In the genomic region with DNA sequence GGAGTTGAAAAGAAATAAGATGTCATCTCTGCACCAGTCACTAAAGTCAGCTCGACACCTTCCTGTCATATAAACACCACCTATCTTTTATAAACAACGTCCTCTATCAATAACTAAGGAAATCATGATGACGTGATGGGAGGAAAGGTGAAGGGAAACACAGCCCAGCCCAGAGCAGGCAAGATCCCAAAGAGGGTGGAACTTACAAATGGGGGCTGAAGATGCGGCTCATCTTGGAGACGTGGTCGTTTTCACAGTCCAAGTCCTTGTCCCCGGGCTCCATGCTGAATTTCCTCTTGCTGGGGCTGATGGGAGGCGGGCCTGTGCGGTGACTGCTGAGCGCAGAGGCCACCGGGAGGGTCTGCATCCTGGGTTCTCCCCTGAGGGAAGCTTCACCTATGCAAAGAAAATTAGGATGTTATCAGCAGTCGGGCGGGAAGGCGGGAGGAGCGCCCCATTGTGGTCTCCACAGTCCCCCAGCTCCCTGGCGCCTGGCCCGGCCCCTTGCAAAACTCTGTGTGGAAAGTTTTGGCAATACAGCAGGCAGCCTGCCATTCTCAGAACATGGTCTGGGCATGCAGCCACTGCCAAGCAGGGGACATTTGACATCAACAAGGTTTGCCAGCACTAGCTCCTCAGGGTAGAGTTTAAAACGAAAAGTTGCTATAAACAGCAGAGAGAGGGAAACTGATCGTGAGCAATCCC, we compare ENCODE assay signal across 8 mouse cellular contexts.
DNase-seq lines count a peak whose midpoint lies in the region; ATAC-seq and TF ChIP-seq lines count a peak whose summit lies in the region.

No protein-coding gene starts in this region.

- intact Hi-C loops in left cerebral cortex, adult 2 months (cut with DNase I): loop anchor here (1.0 kb wide), 1 partner anchor 30 kb away; no protein-coding TSS in a partner anchor

- ATAC-seq in hindbrain, postnatal 0 days: peak; percentile 56
- 0 out of 2 replicates have a peak, but pooled peaks have one; percentile 3 for ATAC-seq in megakaryocyte, adult 5-6 weeks (ENCODE audit: poor library complexity, severe bottlenecking)
- no peak for ATAC-seq in stomach, embryonic 14.5 days (ENCODE audit: insufficient number of reproducible peaks, insufficient read depth, low FRiP score, low read depth)

- peak overlapping the region; percentile 86 for H3K27ac ChIP-seq in hindbrain, postnatal 0 days
- peak overlapping the region; percentile 51 for H3K27ac ChIP-seq in left cerebral cortex, adult 2 months
- peak overlapping the region; percentile 39; the same call in 1 of the 2 replicates for H3K27ac ChIP-seq in stomach, embryonic 14.5 days (ENCODE audit: low read length)

- H3K27me3 ChIP-seq in hindbrain, postnatal 0 days (ENCODE audit: insufficient read depth, low read length): no peaks in the 10 kb centered on the region
- no peaks in the 10 kb centered on the region for H3K27me3 ChIP-seq in stomach, embryonic 14.5 days (ENCODE audit: control insufficient read depth, insufficient read depth, low read length)

- no peaks in the 10 kb centered on the region for H3K36me3 ChIP-seq in hindbrain, postnatal 0 days (ENCODE audit: insufficient read depth, low read length)
- peaks cover 7% of the 10 kb centered on the region; the same call in 1 of the 2 replicates for H3K36me3 ChIP-seq in stomach, embryonic 14.5 days (ENCODE audit: control insufficient read depth, insufficient read depth, low read length)

- 0 out of 2 replicates have a peak overlapping the region, but pooled peaks have one; percentile 6 for H3K9ac ChIP-seq in hindbrain, postnatal 0 days (replicated peaks; ENCODE audit: low read length)
- no peak overlapping the region for H3K9ac ChIP-seq in stomach, embryonic 14.5 days (replicated peaks; ENCODE audit: low read depth, low read length)

- peaks cover 54% of the 10 kb centered on the region for H3K4me1 ChIP-seq in hindbrain, postnatal 0 days (ENCODE audit: insufficient read depth, low read length)
- H3K4me1 ChIP-seq in stomach, embryonic 14.5 days (ENCODE audit: control insufficient read depth, insufficient read depth, low read length): peaks cover 58% of the 10 kb centered on the region

- DNase-seq in adrenal gland, adult (ENCODE audit: inconsistent age in 2 of 2, low spot score in 1 of 2): peak; percentile 90 to 98
- peak; percentile 94 to 97 for DNase-seq in cerebellum, postnatal 10 days
- peak; percentile 79 for DNase-seq in gastrocnemius, postnatal 25 days
- peak; percentile 93 for DNase-seq in hindbrain, postnatal 0 days (ENCODE audit: low spot score)
- peak; percentile 65 to 77 for DNase-seq in left cerebral cortex, adult 2 months (ENCODE audit: extremely low spot score in 1 of 2, low spot score in 2 of 2)
- no peak for DNase-seq in spleen, postnatal 4 days (ENCODE audit: low spot score in 2 of 2)

- TF ChIP-seq CTCF in hindbrain, postnatal 0 days (IDR thresholded peaks at IDR 0.05; ENCODE audit: low read depth): peak; percentile 26; the same call in 1 of the 2 replicates
- TF ChIP-seq CTCF in left cerebral cortex, adult 2 months (IDR thresholded peaks at IDR 0.05): no peak; the same call in 1 of the 2 replicates

- H3K4me2 ChIP-seq in hindbrain, postnatal 0 days (ENCODE audit: low read depth, low read length): peak overlapping the region; percentile 49
- H3K4me2 ChIP-seq in stomach, embryonic 14.5 days (replicated peaks; ENCODE audit: low read depth, low read length): no peak overlapping the region

- no peaks in the 10 kb centered on the region for H3K9me3 ChIP-seq in hindbrain, postnatal 0 days (ENCODE audit: low read length)
- no peaks in the 10 kb centered on the region; the same call in 1 of the 2 replicates for H3K9me3 ChIP-seq in stomach, embryonic 14.5 days (ENCODE audit: control insufficient read depth, low read depth, low read length)

- WGBS in hindbrain, postnatal 0 days: 27% methylated on average over 19 of the region's 19 CpGs
- 40% methylated on average over 19 of the region's 19 CpGs for WGBS in stomach, embryonic 14.5 days

- H3K4me3 ChIP-seq in hindbrain, postnatal 0 days (ENCODE audit: low read length): peak overlapping the region; percentile 19; the same call in 1 of the 2 replicates
- no peak overlapping the region for H3K4me3 ChIP-seq in left cerebral cortex, adult 2 months
- no peak overlapping the region for H3K4me3 ChIP-seq in stomach, embryonic 14.5 days (ENCODE audit: low read depth, low read length)

Comparison
In these comparisons a context has a peak if more than half of its experiments do, and no peak if none do; other contexts are left out.
1. DNase-seq: peak in adrenal gland, adult (2 of 2), cerebellum, postnatal 10 days (2 of 2), gastrocnemius, postnatal 25 days (single experiment), hindbrain, postnatal 0 days (single experiment) and left cerebral cortex, adult 2 months (2 of 2); none in spleen, postnatal 4 days (0 of 2).
2. Peak in every context shown above with its lines, with median percentiles within 50 percentile points of each other: H3K27ac ChIP-seq.